11 mouse cellular contexts compared by ENCODE assay signal in genomic region chr5:37967106-37967913, GRCm38 (mm10).
DNase-seq lines count a peak whose midpoint lies in the region; ATAC-seq and TF ChIP-seq lines count a peak whose summit lies in the region.
"Had no signal": no experiment of that assay in that cellular context is flagged by ENCODE, and none has a peak within 500 bp of the region (broad histone marks: within the 10 kb centered on the region; RNA-seq: fewer than 3 reads in every experiment).

No protein-coding gene starts in this region.

- no peak; the same call in 1 of the 2 replicates for ATAC-seq in heart, embryonic 12.5 days (ENCODE audit: insufficient number of reproducible peaks, low FRiP score)
- ATAC-seq in lung, embryonic 14.5 days (ENCODE audit: insufficient read depth) = peak; percentile 11; the same call in 1 of the 2 replicates
- no peak for ATAC-seq in neural tube, embryonic 12.5 days (ENCODE audit: low FRiP score, low read depth)

- no peak for TF ChIP-seq POLR2A in heart, adult 2 months (IDR thresholded peaks at IDR 0.05; ENCODE audit: insufficient read depth, low read depth, low read length)

- TF ChIP-seq CTCF in heart, adult 2 months (IDR thresholded peaks at IDR 0.05) = no peak
- TF ChIP-seq CTCF in lung, embryonic 14.5 days (IDR thresholded peaks at IDR 0.05; ENCODE audit: low read depth) = no peak

- WGBS in heart, embryonic 12.5 days = 10% methylated on average over 23 of the region's 23 CpGs
- WGBS in heart, adult 2 months = 17% methylated on average over 23 of the region's 23 CpGs
- 7% methylated on average over 23 of the region's 23 CpGs for WGBS in lung, embryonic 14.5 days
- 5% methylated on average over 23 of the region's 23 CpGs for WGBS in neural tube, embryonic 12.5 days

- no peaks in the 10 kb centered on the region for H3K9me3 ChIP-seq in heart, embryonic 12.5 days (replicated peaks)
- no peaks in the 10 kb centered on the region for H3K9me3 ChIP-seq in lung, embryonic 14.5 days (ENCODE audit: low read depth, low read length)
- H3K9me3 ChIP-seq in neural tube, embryonic 12.5 days = no peaks in the 10 kb centered on the region
- H3K9me3 ChIP-seq: liver, embryonic 15.5 days had no signal

- H3K27ac ChIP-seq in heart, embryonic 12.5 days (ENCODE audit: poor library complexity, severe bottlenecking) = no peak overlapping the region
- H3K27ac ChIP-seq in heart, adult 2 months = no peak overlapping the region
- no peak overlapping the region for H3K27ac ChIP-seq in lung, embryonic 14.5 days (ENCODE audit: low read depth)
- no peak overlapping the region for H3K27ac ChIP-seq in neural tube, embryonic 12.5 days
- H3K27ac ChIP-seq: liver, embryonic 15.5 days had no signal

- H3K4me2 ChIP-seq in heart, embryonic 12.5 days = peak overlapping the region; percentile 59
- peak overlapping the region; percentile 25 for H3K4me2 ChIP-seq in lung, embryonic 14.5 days
- peak overlapping the region; percentile 25; the same call in 1 of the 2 replicates for H3K4me2 ChIP-seq in neural tube, embryonic 12.5 days (replicated peaks)
- H3K4me2 ChIP-seq: liver, embryonic 15.5 days had no signal

- no peak for DNase-seq in heart, adult 2 months
- DNase-seq in lung, embryonic 14.5 days = peak; percentile 7
- DNase-seq in lung, postnatal 14 days = no peak
- peak; percentile 80 for DNase-seq in forelimb bud, embryonic 11.5 days (ENCODE audit: low read depth, low spot score)
- no peak for DNase-seq in spleen, postnatal 36 days (ENCODE audit: low spot score in 2 of 2)
- no peak for DNase-seq in right cerebral cortex, postnatal 14 days
- DNase-seq: right cerebral cortex, adult 18-20 months; thymus, postnatal 36 days had no signal

- intact Hi-C loops in heart, adult 2 months (cut with DNase I) = no loop called here

- peaks cover 30% of the 10 kb centered on the region for H3K4me1 ChIP-seq in heart, embryonic 12.5 days (replicated peaks)
- H3K4me1 ChIP-seq in heart, adult 2 months (ENCODE audit: control insufficient read depth, insufficient read depth, low read length) = peaks cover 2% of the 10 kb centered on the region; the same call in 1 of the 2 replicates
- 0 out of 2 replicates have a peak, but pooled peaks cover 4% of the 10 kb centered on the region for H3K4me1 ChIP-seq in lung, embryonic 14.5 days (ENCODE audit: insufficient read depth)
- H3K4me1 ChIP-seq in neural tube, embryonic 12.5 days = 0 out of 2 replicates have a peak, but pooled peaks cover 9% of the 10 kb centered on the region
- H3K4me1 ChIP-seq: liver, embryonic 15.5 days had no signal

- H3K4me3 ChIP-seq in heart, embryonic 12.5 days = peak overlapping the region; percentile 20
- no peak overlapping the region for H3K4me3 ChIP-seq in heart, adult 2 months
- H3K4me3 ChIP-seq in lung, embryonic 14.5 days (ENCODE audit: low read depth, low read length) = no peak overlapping the region
- no peak overlapping the region for H3K4me3 ChIP-seq in neural tube, embryonic 12.5 days
- H3K4me3 ChIP-seq: liver, embryonic 15.5 days had no signal

- peaks cover 59% of the 10 kb centered on the region for H3K27me3 ChIP-seq in heart, embryonic 12.5 days (replicated peaks)
- peaks cover 3% of the 10 kb centered on the region for H3K27me3 ChIP-seq in heart, adult 2 months (ENCODE audit: control insufficient read depth, insufficient read depth, low read length)
- H3K27me3 ChIP-seq in lung, embryonic 14.5 days (ENCODE audit: insufficient read depth, low read length) = peaks cover 34% of the 10 kb centered on the region
- peaks cover 41% of the 10 kb centered on the region for H3K27me3 ChIP-seq in neural tube, embryonic 12.5 days (replicated peaks)

- H3K9ac ChIP-seq in heart, embryonic 12.5 days = no peak overlapping the region
- no peak overlapping the region for H3K9ac ChIP-seq in heart, adult 2 months (ENCODE audit: low read depth, low read length)
- H3K9ac ChIP-seq in lung, embryonic 14.5 days = no peak overlapping the region
- no peak overlapping the region for H3K9ac ChIP-seq in neural tube, embryonic 12.5 days
- H3K9ac ChIP-seq: liver, embryonic 15.5 days had no signal

- H3K79me2 ChIP-seq in heart, adult 2 months (replicated peaks; ENCODE audit: control insufficient read depth, insufficient read depth, low read length) = no peaks in the 10 kb centered on the region

- no peaks in the 10 kb centered on the region for H3K36me3 ChIP-seq in heart, embryonic 12.5 days
- no peaks in the 10 kb centered on the region for H3K36me3 ChIP-seq in heart, adult 2 months (ENCODE audit: control insufficient read depth, insufficient read depth, low read length)
- H3K36me3 ChIP-seq in lung, embryonic 14.5 days (ENCODE audit: insufficient read depth) = no peaks in the 10 kb centered on the region
- no peaks in the 10 kb centered on the region for H3K36me3 ChIP-seq in neural tube, embryonic 12.5 days
- H3K36me3 ChIP-seq: liver, embryonic 15.5 days had no signal

- TF ChIP-seq EP300 in heart, adult 2 months (IDR thresholded peaks at IDR 0.05; ENCODE audit: insufficient read depth, low read depth, low read length) = no peak

Comparison
In these comparisons a context has a peak if more than half of its experiments do, and no peak if none do; other contexts are left out.
1. DNase-seq: peak in lung, embryonic 14.5 days (single experiment) and forelimb bud, embryonic 11.5 days (single experiment); none in heart, adult 2 months (0 of 2), lung, postnatal 14 days (single experiment), spleen, postnatal 36 days (0 of 2) and right cerebral cortex, postnatal 14 days (single experiment).
2. Peak in every context shown above with its lines, with median percentiles within 50 percentile points of each other: H3K4me2 ChIP-seq.